ENCODE assay signal across 18 mouse cellular contexts in genomic region chr13:75750785-75751184, GRCm38 (mm10). TPM values are rescaled to one million over a fixed set of nuclear protein-coding genes. Genes with fewer than 3 reads are reported as not detected.
DNase-seq lines count a peak whose midpoint lies in the region; ATAC-seq lines count a peak whose summit lies in the region.
"Had no signal": no experiment of that assay in that cellular context is flagged by ENCODE, and none has a peak within 500 bp of the region (broad histone marks: within the 10 kb centered on the region; RNA-seq: fewer than 3 reads in every experiment).

No protein-coding gene starts in this region.

- DNase-seq in embryonic facial prominence, embryonic 14.5 days (ENCODE audit: low spot score): peak; percentile 63
- DNase-seq in embryonic facial prominence, embryonic 10.5 days (ENCODE audit: low spot score): no peak
- DNase-seq in liver, embryonic 13.5 days: no peak
- no peak for DNase-seq in liver
- DNase-seq in forebrain, embryonic 14.5 days (ENCODE audit: low spot score): no peak
- DNase-seq: adrenal gland, adult 2 months; adrenal gland, postnatal 10 days; adrenal gland, postnatal 25 days; cerebellum, adult 11 months; cerebellum, adult 18-20 months; cerebellum, adult 8-10 months; cerebellum, adult 9-11 months; cerebellum, postnatal 14 days; cerebellum, postnatal 36 days; embryo, embryonic 11 days had no signal

- no peaks in the 10 kb centered on the region for H3K36me3 ChIP-seq in embryonic facial prominence, embryonic 14.5 days (ENCODE audit: control insufficient read depth, insufficient read depth, low read length)
- H3K36me3 ChIP-seq in embryonic facial prominence, embryonic 10.5 days (replicated peaks): no peaks in the 10 kb centered on the region
- H3K36me3 ChIP-seq in liver, embryonic 13.5 days: peaks cover 81% of the 10 kb centered on the region
- H3K36me3 ChIP-seq in forebrain, embryonic 14.5 days (ENCODE audit: control insufficient read depth, insufficient read depth, low read length): no peaks in the 10 kb centered on the region
- H3K36me3 ChIP-seq: embryonic facial prominence, embryonic 12.5 days had no signal

- WGBS in embryonic facial prominence, embryonic 14.5 days: 61% methylated on average over 2 of the region's 2 CpGs
- 62% methylated on average over 2 of the region's 2 CpGs for WGBS in embryonic facial prominence, embryonic 10.5 days
- WGBS in liver, embryonic 13.5 days (ENCODE audit: insufficient replicate concordance): 84% methylated on average over 2 of the region's 2 CpGs
- 59% methylated on average over 2 of the region's 2 CpGs for WGBS in forebrain, embryonic 14.5 days

- H3K4me2 ChIP-seq in embryonic facial prominence, embryonic 14.5 days (ENCODE audit: low read depth, low read length): no peak overlapping the region
- H3K4me2 ChIP-seq in liver, embryonic 13.5 days: no peak overlapping the region
- no peak overlapping the region for H3K4me2 ChIP-seq in forebrain, embryonic 14.5 days (ENCODE audit: low read length)
- H3K4me2 ChIP-seq: embryonic facial prominence, embryonic 12.5 days; forebrain, embryonic 13.5 days had no signal

- no peaks in the 10 kb centered on the region for H3K9me3 ChIP-seq in embryonic facial prominence, embryonic 14.5 days (ENCODE audit: control insufficient read depth, low read length)
- H3K9me3 ChIP-seq in embryonic facial prominence, embryonic 10.5 days: no peaks in the 10 kb centered on the region
- H3K9me3 ChIP-seq in liver, embryonic 13.5 days (replicated peaks): no peaks in the 10 kb centered on the region
- no peaks in the 10 kb centered on the region for H3K9me3 ChIP-seq in forebrain, embryonic 14.5 days (replicated peaks; ENCODE audit: control insufficient read depth, low read length)
- H3K9me3 ChIP-seq: embryonic facial prominence, embryonic 12.5 days; forebrain, embryonic 13.5 days had no signal

- H3K4me1 ChIP-seq in embryonic facial prominence, embryonic 14.5 days (ENCODE audit: control insufficient read depth, insufficient read depth, low read length): peaks cover 4% of the 10 kb centered on the region
- no peaks in the 10 kb centered on the region for H3K4me1 ChIP-seq in embryonic facial prominence, embryonic 10.5 days
- peaks cover 38% of the 10 kb centered on the region for H3K4me1 ChIP-seq in liver, embryonic 13.5 days (replicated peaks)
- H3K4me1 ChIP-seq in forebrain, embryonic 14.5 days (ENCODE audit: control insufficient read depth, insufficient read depth, low read length): no peaks in the 10 kb centered on the region
- H3K4me1 ChIP-seq: embryonic facial prominence, embryonic 12.5 days; forebrain, embryonic 13.5 days had no signal

- ATAC-seq in embryonic facial prominence, embryonic 14.5 days (ENCODE audit: low read depth): peak; percentile 79; the same call in 1 of the 2 replicates
- no peak for ATAC-seq in liver, embryonic 13.5 days (ENCODE audit: low read depth)
- no peak for ATAC-seq in forebrain, embryonic 14.5 days
- ATAC-seq: forebrain, embryonic 13.5 days; forebrain, embryonic 16.5 days had no signal

- no peak overlapping the region for H3K9ac ChIP-seq in embryonic facial prominence, embryonic 14.5 days (ENCODE audit: low read depth, low read length)
- no peak overlapping the region for H3K9ac ChIP-seq in liver, embryonic 13.5 days
- H3K9ac ChIP-seq in forebrain, embryonic 14.5 days (ENCODE audit: low read length): no peak overlapping the region
- H3K9ac ChIP-seq: embryonic facial prominence, embryonic 12.5 days; forebrain, embryonic 13.5 days had no signal

- no peaks in the 10 kb centered on the region for H3K27me3 ChIP-seq in embryonic facial prominence, embryonic 14.5 days (replicated peaks; ENCODE audit: control insufficient read depth, insufficient read depth, low read length)
- no peaks in the 10 kb centered on the region for H3K27me3 ChIP-seq in embryonic facial prominence, embryonic 10.5 days (replicated peaks; ENCODE audit: low read depth, poor library complexity, severe bottlenecking)
- H3K27me3 ChIP-seq in liver, embryonic 13.5 days: no peaks in the 10 kb centered on the region
- no peaks in the 10 kb centered on the region for H3K27me3 ChIP-seq in forebrain, embryonic 14.5 days (replicated peaks; ENCODE audit: control insufficient read depth, insufficient read depth, low read length)
- H3K27me3 ChIP-seq: embryonic facial prominence, embryonic 12.5 days; forebrain, embryonic 13.5 days had no signal

- no peak overlapping the region for H3K27ac ChIP-seq in embryonic facial prominence, embryonic 14.5 days (replicated peaks; ENCODE audit: low read depth, low read length)
- no peak overlapping the region for H3K27ac ChIP-seq in embryonic facial prominence, embryonic 10.5 days (replicated peaks)
- H3K27ac ChIP-seq in liver, embryonic 13.5 days: peak overlapping the region; percentile 48; the same call in 1 of the 2 replicates
- no peak overlapping the region for H3K27ac ChIP-seq in forebrain, embryonic 14.5 days (ENCODE audit: low read depth, low read length)
- H3K27ac ChIP-seq: embryonic facial prominence, embryonic 12.5 days; forebrain, embryonic 13.5 days had no signal

- H3K4me3 ChIP-seq in embryonic facial prominence, embryonic 14.5 days (ENCODE audit: low read depth, low read length): no peak overlapping the region
- no peak overlapping the region for H3K4me3 ChIP-seq in embryonic facial prominence, embryonic 10.5 days
- no peak overlapping the region for H3K4me3 ChIP-seq in liver, embryonic 13.5 days (replicated peaks)
- H3K4me3 ChIP-seq in forebrain, embryonic 14.5 days (ENCODE audit: low read depth, low read length): no peak overlapping the region
- H3K4me3 ChIP-seq: embryonic facial prominence, embryonic 12.5 days; forebrain, embryonic 13.5 days had no signal

RNA-seq across cellular contexts. Expression of gene Ell2, which starts 44.2 kb away (rescaled TPM):
- polyA plus RNA-seq in embryonic facial prominence, embryonic 14.5 days (2014; fragmentation: Nextera tagmentation; extraction: Ambion mirVana): 11.5 and 13.6 TPM in 2 replicates
- polyA plus RNA-seq in embryonic facial prominence, embryonic 10.5 days (2016; fragmentation: Nextera tagmentation; extraction: Ambion mirVana): 4.4 and 4.6 TPM in 2 replicates
- 38.2 and 49.6 TPM in 2 replicates for polyA plus RNA-seq in liver, embryonic 13.5 days (2015; fragmentation: Nextera tagmentation; extraction: Ambion mirVana)
- 0.79 and 0.90 TPM in 2 replicates for polyA plus RNA-seq in forebrain, embryonic 14.5 days (2014; fragmentation: Nextera tagmentation; extraction: Ambion mirVana)
